Mouse (Mus musculus) lung, postnatal 0 days (tissue): ENCODE data around the gene Panx3. TPM values are rescaled to one million over a fixed set of nuclear protein-coding genes. Genes with fewer than 3 reads are reported as not detected.
A peak's percentile ranks its signal among the peaks of the same experiment; 100 is the strongest.

ENCODE experiments used
- ATAC-seq: fragments of 200-750 bp; cut with Nextera tagmentation; 2 replicates; pipeline ENCODE4 v1.8.0; 2017; ENCODE audit warnings: moderate library complexity
- DNase-seq: peaks from one replicate; pipeline ENCODE4 v3.0.0-alpha.2; 2016; ENCODE audit warnings: low spot score
- H3K27ac ChIP-seq: fragments of 300-500 bp; sonication (generic); 2 replicates; pipeline ENCODE4 v1.5.1; 2014; ENCODE audit warnings: antibody characterized with exemption, mild to moderate bottlenecking, low read length, mixed read lengths
- H3K27me3 ChIP-seq: fragments of 300-500 bp; sonication (generic); replicated peaks from 2 replicates; pipeline ENCODE4 v1.6.1; 2014; ENCODE audit warnings: low read length, mixed read lengths; ENCODE audit not compliant: insufficient read depth
- H3K36me3 ChIP-seq: fragments of 300-500 bp; sonication (generic); 2 replicates; pipeline ENCODE4 v1.6.1; 2014; ENCODE audit warnings: low read length, mixed read lengths; ENCODE audit not compliant: insufficient read depth
- H3K4me1 ChIP-seq: fragments of 300-500 bp; sonication (generic); 2 replicates; pipeline ENCODE4 v1.6.1; 2014; ENCODE audit warnings: antibody characterized with exemption, low read depth, low read length, mixed read lengths; ENCODE audit not compliant: insufficient read depth
- H3K4me2 ChIP-seq: fragments of 300-500 bp; sonication (generic); replicated peaks from 2 replicates; pipeline ENCODE4 v1.6.1; 2014; ENCODE audit warnings: low read depth, mild to moderate bottlenecking, low read length, moderate library complexity, mixed read lengths
- H3K4me3 ChIP-seq: fragments of 300-500 bp; sonication (generic); 2 replicates; pipeline ENCODE4 v1.5.1; 2014; ENCODE audit warnings: low read depth, low read length
- H3K9ac ChIP-seq: fragments of 300-500 bp; sonication (generic); replicated peaks from 2 replicates; pipeline ENCODE4 v1.6.1; 2014; ENCODE audit warnings: low read depth, mild to moderate bottlenecking
- H3K9me3 ChIP-seq: fragments of 300-500 bp; sonication (generic); 2 replicates; pipeline ENCODE4 v1.6.1; 2016; ENCODE audit warnings: low read length, mixed read lengths
- CTCF ChIP-seq: IDR thresholded peaks from 2 replicates; pipeline ENCODE4 v1.5.1; 2016; ENCODE audit warnings: antibody characterized with exemption, mild to moderate bottlenecking
- EP300 ChIP-seq: IDR thresholded peaks from 2 replicates; pipeline ENCODE4 v1.6.1; 2016; ENCODE audit warnings: antibody characterized with exemption, mild to moderate bottlenecking, control low read depth
- WGBS: fragments of 180-500 bp; shearing (Covaris S2); extraction: QIAGEN DNeasy Blood & Tissue Kit; methylation state at CpG from one replicate; pipeline ENCODE4 v1.1.7; 2014; 5-methylcytosine and 5-hydroxymethylcytosine counted together
- polyA plus RNA-seq: library from polyadenylated mRNA; unstranded; fragments of >200 nt; fragmentation: Nextera tagmentation; extraction: Ambion mirVana; gene quantifications from 2 replicates; pipeline ENCODE4 v1.2.1, GENCODE M21; 2015

Gene Panx3
- polyA plus RNA-seq, 1 experiment from 2014 or later = 0.05 TPM

DNA sequence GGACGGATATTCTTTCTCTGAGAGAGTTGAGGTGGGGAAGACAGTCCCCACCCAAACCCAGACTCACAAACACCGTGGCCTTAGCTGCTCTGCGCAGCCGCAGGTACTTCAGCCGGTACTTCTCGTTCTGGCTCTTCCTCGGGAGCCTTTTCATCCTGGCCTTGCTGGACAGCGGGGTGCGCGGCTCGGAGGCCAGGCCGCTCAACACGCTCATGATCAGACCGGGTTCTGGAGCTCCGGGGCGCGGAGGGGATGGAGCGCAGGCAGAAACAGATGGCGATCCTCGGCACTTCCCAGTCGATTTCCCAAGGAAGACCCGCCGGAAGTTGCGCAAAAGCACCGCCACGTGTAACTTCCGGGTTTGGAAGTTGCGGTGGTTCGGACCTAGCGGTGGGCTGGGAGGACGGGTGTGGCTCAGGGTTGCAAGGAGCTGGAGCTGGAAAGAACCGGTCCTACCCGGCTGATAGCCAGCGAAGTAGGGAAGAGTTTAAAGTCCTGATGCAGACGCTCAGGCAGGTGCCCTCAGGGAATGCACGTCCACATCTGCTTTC is 12.0 kb downstream of the Panx3 start, which contains the start of gene Tbrg1:
Gene Tbrg1 (minus strand): TSS at position 382 of the 551 bp plus-strand sequence.
- Histone ChIP-seq H3K9ac (peak within 1 kb of the TSS; percentile 60), H3K9me3 (no peaks in the 10 kb centered on the region), H3K27me3 (no peaks in the 10 kb centered on the region), H3K4me1 (peaks cover 3% of the 10 kb centered on the region; the same call in 1 of the 2 replicates), H3K36me3 (peaks cover 24% of the 10 kb centered on the region; the same call in 1 of the 2 replicates), H3K4me2 (peak within 1 kb of the TSS; percentile 66), H3K4me3 (peak within 1 kb of the TSS; percentile 69), H3K27ac (peak within 1 kb of the TSS; percentile 89)
- under 1% methylated on average over 36 of the region's 36 CpGs for WGBS
- TF ChIP-seq CTCF = peak; percentile 24; the same call in 1 of the 2 replicates
- no peak for TF ChIP-seq EP300
- peak; percentile 94 for DNase-seq
- ATAC-seq = peak; percentile 94

DNA sequence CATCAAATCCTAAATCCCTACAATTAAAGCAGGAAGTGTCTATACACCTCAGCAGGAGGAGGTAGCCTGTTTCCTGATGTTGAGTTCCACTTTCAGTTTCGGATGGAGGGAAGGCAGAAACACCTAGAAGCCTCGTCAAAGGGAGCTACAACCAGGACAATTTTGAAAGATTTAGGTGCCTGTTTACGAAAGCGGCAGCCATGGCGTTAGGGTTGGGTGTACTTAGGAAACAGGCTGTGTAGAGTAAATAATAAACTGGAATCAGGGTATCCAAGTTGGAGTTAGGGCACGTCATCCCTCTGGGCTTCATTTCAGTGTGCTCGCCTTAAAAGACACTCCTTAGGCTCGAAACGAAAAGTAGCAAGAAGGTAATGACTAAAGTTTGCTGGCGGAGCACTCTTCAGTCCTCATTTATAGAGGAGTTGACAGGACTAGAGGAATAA is 12.6 kb downstream of the Panx3 start:
- ATAC-seq (peak; percentile 26), DNase-seq (peak; percentile 58)
- Histone ChIP-seq H3K9ac (peak overlapping the region; percentile 60), H3K27me3 (no peaks in the 10 kb centered on the region), H3K4me1 (peaks cover 3% of the 10 kb centered on the region; the same call in 1 of the 2 replicates), H3K4me3 (peak overlapping the region; percentile 69), H3K27ac (peak overlapping the region; percentile 89), H3K4me2 (peak overlapping the region; percentile 66), H3K36me3 (peaks cover 26% of the 10 kb centered on the region; the same call in 1 of the 2 replicates), H3K9me3 (no peaks in the 10 kb centered on the region)
- TF ChIP-seq CTCF (no peak), EP300 (no peak)
- under 1% methylated on average over 10 of the region's 10 CpGs for WGBS

DNA sequence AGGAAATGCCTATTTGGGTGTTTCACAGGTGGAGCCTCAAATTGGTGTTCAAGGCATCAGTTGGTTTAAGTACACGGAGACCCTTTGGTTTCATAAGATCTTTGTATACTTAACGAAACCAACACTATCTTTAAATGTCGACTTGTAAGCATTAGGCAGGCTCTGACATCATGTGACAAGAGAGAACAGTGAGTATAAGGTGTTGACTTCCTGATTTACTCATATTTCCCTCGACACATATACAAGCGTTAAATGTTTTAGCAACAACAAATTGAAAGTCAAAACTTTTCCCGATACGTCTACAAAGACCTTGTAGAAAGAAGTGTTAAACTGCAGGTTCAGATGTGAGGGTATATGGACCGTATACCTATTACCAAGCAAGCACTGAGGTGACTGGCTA is 13.1 kb downstream of the Panx3 start:
- Histone ChIP-seq H3K9ac (peak overlapping the region; percentile 60; the same call in 1 of the 2 replicates), H3K4me3 (peak overlapping the region; percentile 69), H3K27ac (peak overlapping the region; percentile 89), H3K27me3 (no peaks in the 10 kb centered on the region), H3K9me3 (no peaks in the 10 kb centered on the region), H3K36me3 (peaks cover 31% of the 10 kb centered on the region), H3K4me1 (peaks cover 3% of the 10 kb centered on the region; the same call in 1 of the 2 replicates), H3K4me2 (peak overlapping the region; percentile 66)
- no peak for TF ChIP-seq CTCF
- TF ChIP-seq EP300 = no peak
- DNase-seq (peak; percentile 12), ATAC-seq (no peak)
- 46% methylated on average over 8 of the region's 8 CpGs for WGBS

GRCm38 (mm10) chr9:37653836-37654235 is 15.2 kb downstream of the Panx3 start:
- H3K27ac ChIP-seq = no peak overlapping the region
- no peaks in the 10 kb centered on the region for H3K9me3 ChIP-seq
- peaks cover 3% of the 10 kb centered on the region; the same call in 1 of the 2 replicates for H3K4me1 ChIP-seq
- WGBS = 89% methylated on average over 5 of the region's 5 CpGs
- no peak overlapping the region for H3K4me3 ChIP-seq
- no peak overlapping the region for H3K4me2 ChIP-seq
- ATAC-seq = no peak
- H3K9ac ChIP-seq = no peak overlapping the region
- H3K27me3 ChIP-seq = no peaks in the 10 kb centered on the region
- DNase-seq = no peak
- no peak for TF ChIP-seq EP300
- TF ChIP-seq CTCF = no peak
- H3K36me3 ChIP-seq = peaks cover 51% of the 10 kb centered on the region

GRCm38 (mm10) chr9:37650639-37651038 is 18.4 kb downstream of the Panx3 start:
- H3K9ac ChIP-seq = no peak overlapping the region
- no peaks in the 10 kb centered on the region for H3K27me3 ChIP-seq
- H3K9me3 ChIP-seq = no peaks in the 10 kb centered on the region
- ATAC-seq = no peak
- TF ChIP-seq CTCF (no peak), EP300 (no peak)
- DNase-seq = peak; percentile 32
- no peak overlapping the region for H3K4me3 ChIP-seq
- H3K36me3 ChIP-seq = peaks cover 66% of the 10 kb centered on the region
- H3K27ac ChIP-seq = no peak overlapping the region
- no peak overlapping the region for H3K4me2 ChIP-seq
- WGBS = 78% methylated on average over 5 of the region's 5 CpGs
- no peaks in the 10 kb centered on the region for H3K4me1 ChIP-seq

DNA sequence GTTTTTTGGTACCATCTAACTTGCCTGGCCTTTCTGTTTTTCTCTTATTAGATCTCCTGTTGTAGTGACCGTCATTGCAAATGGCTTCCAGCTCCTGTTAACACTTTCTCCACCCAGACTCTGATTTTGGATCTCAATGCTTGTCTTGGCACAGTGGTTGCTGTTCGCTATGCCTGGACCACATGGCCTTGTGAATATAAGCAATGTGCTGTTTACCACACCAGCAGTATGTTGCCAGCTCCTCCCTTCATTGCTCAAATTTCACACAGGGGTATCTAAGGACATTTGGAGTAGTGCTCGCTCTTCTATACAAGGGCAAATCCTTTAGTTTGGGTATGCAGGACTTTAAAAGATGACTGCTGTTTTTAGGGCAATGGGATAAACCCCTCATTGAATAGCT is 22.8 kb downstream of the Panx3 start:
- ATAC-seq = peak; percentile 61
- 64% methylated on average over 3 of the region's 3 CpGs for WGBS

More for the DNA sequence above, 22.8 kb downstream of the Panx3 start:
- Histone ChIP-seq H3K27ac (no peak overlapping the region), H3K27me3 (no peaks in the 10 kb centered on the region), H3K4me2 (no peak overlapping the region), H3K9ac (no peak overlapping the region), H3K4me1 (no peaks in the 10 kb centered on the region; the same call in 1 of the 2 replicates), H3K9me3 (no peaks in the 10 kb centered on the region), H3K36me3 (peaks cover 38% of the 10 kb centered on the region), H3K4me3 (no peak overlapping the region)
- TF ChIP-seq EP300 = no peak
- TF ChIP-seq CTCF = no peak
- DNase-seq = peak; percentile 46
